Mouse (Mus musculus) testis, adult 2 months (tissue): ENCODE data around the gene Chn2. TPM values are rescaled to one million over a fixed set of nuclear protein-coding genes. Genes with fewer than 3 reads are reported as not detected.
"Not testable (repeated sequence)": the region's sequence is repeated elsewhere in the genome, so short reads cannot be mapped to it uniquely, and the experiment has no call there.

Experiments used
- H3K27ac ChIP-seq: fragments of 200-500 bp; 2 replicates; pipeline ENCODE4 v1.5.1; 2012; ENCODE audit warnings: low read depth, low read length; ENCODE audit not compliant: control insufficient read depth, insufficient read depth
- H3K27me3 ChIP-seq: fragments of 200-500 bp; 2 replicates; pipeline ENCODE4 v1.6.1; 2012; ENCODE audit warnings: mild to moderate bottlenecking, low read length, moderate library complexity; ENCODE audit not compliant: control insufficient read depth, insufficient read depth
- H3K36me3 ChIP-seq: fragments of 200-500 bp; 2 replicates; pipeline ENCODE4 v1.6.1; 2012; ENCODE audit warnings: mild to moderate bottlenecking, low read length; ENCODE audit not compliant: control insufficient read depth, insufficient read depth
- H3K4me1 ChIP-seq: fragments of 200-500 bp; 2 replicates; pipeline ENCODE4 v1.6.1; 2012; ENCODE audit warnings: low read length; ENCODE audit not compliant: control insufficient read depth, insufficient read depth
- H3K4me3 ChIP-seq: fragments of 200-500 bp; 2 replicates; pipeline ENCODE4 v1.5.1; 2012; ENCODE audit warnings: low read depth, mild to moderate bottlenecking, low read length, moderate library complexity, mixed read lengths; ENCODE audit not compliant: control insufficient read depth
- CTCF ChIP-seq: fragments of 200-500 bp; IDR thresholded peaks from 2 replicates; pipeline ENCODE4 v1.5.1; 2012; ENCODE audit warnings: low read depth, mild to moderate bottlenecking, inconsistent platforms, low read length, moderate library complexity; ENCODE audit not compliant: control insufficient read depth, insufficient read depth, insufficient replicate concordance
- POLR2A ChIP-seq: fragments of 200-500 bp; IDR thresholded peaks from 2 replicates; pipeline ENCODE4 v1.6.1; 2012; ENCODE audit warnings: low read depth, mild to moderate bottlenecking, inconsistent platforms, low read length, moderate library complexity; ENCODE audit not compliant: control insufficient read depth
- polyA plus RNA-seq: library from polyadenylated mRNA; depleted of rRNA; stranded (reverse); fragments of >200 nt; gene quantifications from 2 replicates; pipeline ENCODE4 v1.2.3, GENCODE M21; 2012

Gene Chn2
- polyA plus RNA-seq, 1 experiment, result 637 TPM

DNA sequence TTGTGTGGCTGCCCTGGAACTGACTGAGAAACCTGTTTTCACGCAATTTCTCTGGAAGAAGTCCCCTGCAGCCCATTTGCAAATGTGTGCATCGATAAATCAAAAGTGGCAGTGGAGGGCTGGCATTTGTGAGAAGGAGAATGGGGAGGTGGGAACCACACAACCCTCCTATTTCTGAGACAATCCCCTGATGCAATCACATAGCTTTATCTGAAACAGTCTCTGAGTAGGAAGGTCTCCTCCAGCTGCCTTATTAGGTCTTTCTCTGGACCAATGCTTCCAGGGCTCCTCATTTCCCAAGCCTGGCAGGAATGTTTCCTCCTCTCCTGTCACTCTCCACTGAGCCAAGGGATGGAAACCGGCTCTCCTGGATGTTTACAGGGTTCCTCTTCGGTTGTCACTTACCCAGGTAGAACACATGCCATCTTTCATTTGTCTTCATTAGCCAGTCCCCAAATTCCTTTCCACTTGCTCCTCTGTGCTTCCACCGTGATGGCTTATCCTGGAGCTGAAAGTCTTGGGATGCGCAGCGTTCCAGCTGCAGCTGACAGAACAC, 127.7 kb downstream of the Chn2 start:
- Histone ChIP-seq H3K4me1 (no peaks in the 10 kb centered on the region), H3K27ac (no peak overlapping the region), H3K36me3 (no peaks in the 10 kb centered on the region), H3K27me3 (no peaks in the 10 kb centered on the region), H3K4me3 (no peak overlapping the region)
- no peak for TF ChIP-seq CTCF
- no peak for TF ChIP-seq POLR2A

- Histone ChIP-seq H3K4me1 (no peaks in the 10 kb centered on the region), H3K4me3 (no peak overlapping the region)
- TF ChIP-seq POLR2A (no peak), CTCF (no peak)
Observed at GRCm38 (mm10) chr6:54170286-54170894, 131.0 kb downstream of the Chn2 start.

GRCm38 (mm10) chr6:54171385-54171784, 132.0 kb downstream of the Chn2 start:
- H3K4me1 ChIP-seq, result no peaks in the 10 kb centered on the region
- H3K4me3 ChIP-seq, result no peak overlapping the region
- TF ChIP-seq CTCF, result no peak
- no peak overlapping the region for H3K27ac ChIP-seq
- H3K27me3 ChIP-seq, result no peaks in the 10 kb centered on the region
- no peaks in the 10 kb centered on the region for H3K36me3 ChIP-seq

More at GRCm38 (mm10) chr6:54170286-54170894, 131.0 kb downstream of the Chn2 start:
- H3K27me3 ChIP-seq, result no peaks in the 10 kb centered on the region
- no peak overlapping the region for H3K27ac ChIP-seq
- no peaks in the 10 kb centered on the region for H3K36me3 ChIP-seq

GRCm38 (mm10) chr6:54175473-54176215, 136.3 kb downstream of the Chn2 start:
- H3K36me3 ChIP-seq, result no peaks in the 10 kb centered on the region
- H3K27me3 ChIP-seq, result no peaks in the 10 kb centered on the region
- no peak overlapping the region for H3K4me3 ChIP-seq
- H3K27ac ChIP-seq, result no peak overlapping the region
- no peak for TF ChIP-seq POLR2A
- TF ChIP-seq CTCF, result no peak
- H3K4me1 ChIP-seq, result no peaks in the 10 kb centered on the region

DNA sequence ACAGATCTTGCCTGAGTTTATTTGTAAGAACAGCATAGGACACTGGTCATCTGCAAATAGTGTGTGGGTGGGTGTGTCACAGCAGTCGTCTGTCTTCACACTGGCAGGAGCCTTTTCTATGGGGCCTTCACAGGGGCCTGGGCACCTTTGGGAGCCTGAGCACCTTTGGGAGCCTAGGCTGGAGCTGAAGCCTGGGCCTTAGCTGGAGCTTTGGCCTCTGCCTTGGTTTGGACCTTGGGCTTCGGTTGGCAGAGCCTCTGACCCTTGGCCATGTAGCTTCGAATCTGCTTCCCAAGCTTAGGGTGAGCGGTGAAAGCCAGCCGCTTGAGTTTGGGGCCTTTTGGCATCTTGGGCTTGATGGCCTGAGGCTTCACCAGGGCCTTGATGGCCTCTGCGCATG, 137.7 kb downstream of the Chn2 start:
- not testable (repeated sequence) for H3K4me1 ChIP-seq, H3K27ac ChIP-seq, H3K36me3 ChIP-seq, H3K4me3 ChIP-seq, H3K27me3 ChIP-seq

DNA sequence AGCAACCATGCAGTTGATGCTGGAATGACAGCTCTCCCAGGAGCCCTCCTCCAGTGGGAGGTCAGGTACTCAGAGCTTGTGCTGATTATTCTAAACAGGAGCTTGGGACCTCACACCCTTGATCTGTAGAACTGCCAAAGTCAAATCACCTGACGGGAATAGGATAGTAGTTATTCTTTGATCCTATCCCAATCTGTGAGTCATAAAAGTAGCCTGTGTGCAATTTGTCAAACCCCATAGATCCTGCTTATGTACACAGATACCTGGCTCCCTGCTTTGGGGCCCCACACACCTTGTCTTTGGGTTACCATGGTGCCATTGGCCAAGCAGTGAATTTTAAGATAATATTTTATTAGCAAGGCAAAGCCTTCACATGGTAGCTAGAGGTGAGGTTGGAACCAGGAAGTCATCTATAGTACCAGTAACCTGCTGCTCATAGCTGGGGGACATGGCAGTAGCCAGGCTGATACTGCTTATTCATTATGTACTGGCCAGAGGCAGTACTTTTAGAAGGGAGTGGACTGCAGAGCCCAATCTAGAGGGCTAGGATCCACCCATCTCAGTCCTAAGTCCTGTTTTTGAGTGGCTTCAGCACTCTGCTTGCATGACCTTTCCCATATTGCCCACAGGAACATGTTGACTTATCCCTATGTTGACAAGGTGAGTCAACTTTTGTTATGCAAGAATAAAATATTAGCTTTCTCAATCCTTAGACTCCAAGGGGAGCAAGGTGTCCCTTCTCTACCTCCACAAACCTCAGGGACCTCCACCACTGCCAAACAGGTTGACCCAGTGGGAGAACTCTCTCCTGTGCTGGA, 139.9 kb downstream of the Chn2 start:
- Histone ChIP-seq H3K4me1 (no peaks in the 10 kb centered on the region), H3K4me3 (no peak overlapping the region), H3K27ac (no peak overlapping the region), H3K27me3 (no peaks in the 10 kb centered on the region), H3K36me3 (no peaks in the 10 kb centered on the region)
- no peak for TF ChIP-seq CTCF
- no peak for TF ChIP-seq POLR2A

GRCm38 (mm10) chr6:54179874-54180212, 140.5 kb downstream of the Chn2 start:
- Histone ChIP-seq H3K4me3 (no peak overlapping the region), H3K27ac (no peak overlapping the region), H3K4me1 (no peaks in the 10 kb centered on the region), H3K27me3 (no peaks in the 10 kb centered on the region), H3K36me3 (no peaks in the 10 kb centered on the region)
- TF ChIP-seq POLR2A, result no peak
- TF ChIP-seq CTCF, result no peak
